Mouse (Mus musculus) cerebellum, postnatal 25 days (tissue): ENCODE measurements around the gene Rab3gap2.

Experiments used
- DNase-seq, 2 experiments: peaks; one replicate each; pipeline ENCODE4 v3.0.0; 2021; ENCODE audit warnings: mixed read lengths in 2 of 2

The Rab3gap2 gene

DNA sequence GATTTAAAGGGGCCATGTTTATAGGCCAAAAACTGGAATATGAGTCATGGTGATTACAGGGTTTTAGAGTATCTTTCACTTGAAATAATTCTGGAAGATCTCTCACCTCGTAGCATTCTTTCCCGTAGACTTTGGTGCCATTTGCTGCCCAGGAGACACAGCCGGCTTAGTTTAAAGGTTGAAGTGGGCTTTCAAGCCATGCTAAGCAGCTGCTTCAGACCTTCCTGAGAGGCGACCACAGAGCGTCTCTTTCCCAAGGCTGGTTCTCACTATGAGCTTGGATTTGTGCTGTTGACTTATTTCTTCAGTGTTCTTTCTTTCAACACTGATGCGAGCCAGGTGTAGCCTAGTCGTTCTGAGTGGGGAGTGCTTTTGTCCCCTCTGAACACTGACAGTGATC lies 23.8 kb downstream of the Rab3gap2 start:
- no peak for DNase-seq

DNA sequence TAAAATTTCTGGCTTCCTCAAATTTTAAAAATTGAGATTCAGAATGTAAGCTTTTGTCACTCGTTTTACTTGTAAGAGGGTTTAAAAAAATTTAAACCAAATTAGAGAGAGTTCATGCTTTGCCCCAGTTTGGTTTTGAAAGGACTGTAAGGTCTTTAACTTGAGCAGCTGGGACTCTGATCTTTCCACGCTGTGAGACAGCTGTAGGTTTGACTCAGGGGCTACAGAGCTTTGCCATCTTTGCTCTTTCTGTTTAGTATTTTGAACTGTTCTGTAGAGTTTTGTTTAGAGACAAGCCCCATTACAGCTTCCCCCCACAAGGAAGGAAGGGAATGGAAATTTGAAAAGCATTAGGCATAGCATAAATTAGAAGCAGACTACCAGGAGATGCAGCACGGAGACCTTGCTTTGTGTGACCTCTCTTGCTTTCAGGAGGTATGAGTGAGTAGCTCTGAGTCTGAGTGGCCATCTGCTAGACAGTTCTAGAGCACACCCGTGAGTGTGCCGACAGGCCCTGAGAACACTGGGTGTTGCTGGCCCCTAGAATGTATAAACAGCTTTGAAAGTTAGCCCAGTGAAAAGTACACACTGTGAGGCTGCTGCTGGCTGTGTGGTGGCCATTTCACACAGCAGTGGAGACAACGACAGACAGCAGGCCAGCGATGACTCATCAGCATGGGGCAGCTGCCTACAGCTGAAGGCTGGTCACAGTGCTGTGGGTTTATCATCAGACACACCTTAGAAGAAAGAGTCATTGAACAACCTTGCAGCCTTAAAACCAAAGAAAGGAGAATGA lies 25.7 kb downstream of the Rab3gap2 start:
- DNase-seq = peak in 1 of 2 experiments; percentile 22

DNA sequence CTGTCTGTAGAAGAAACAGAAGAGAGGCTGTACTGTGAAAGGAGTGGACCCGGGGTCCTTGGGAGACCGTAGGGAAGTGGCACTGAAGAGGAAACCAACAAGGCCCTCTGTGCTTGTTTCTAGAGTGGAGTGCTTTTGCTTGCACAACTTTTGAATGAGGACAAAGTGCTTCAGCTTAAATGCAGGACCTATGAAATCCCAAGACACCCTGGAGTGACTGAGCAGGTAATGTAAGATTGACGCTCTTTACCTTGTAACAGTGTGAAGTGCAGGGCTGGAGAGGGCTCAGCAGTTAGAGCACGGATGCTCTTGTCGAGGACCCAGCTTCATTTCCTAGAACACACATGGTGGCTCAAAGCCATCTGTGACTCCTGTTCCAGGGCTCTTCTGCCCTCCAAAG lies 31.9 kb downstream of the Rab3gap2 start:
- DNase-seq = no peak

DNA sequence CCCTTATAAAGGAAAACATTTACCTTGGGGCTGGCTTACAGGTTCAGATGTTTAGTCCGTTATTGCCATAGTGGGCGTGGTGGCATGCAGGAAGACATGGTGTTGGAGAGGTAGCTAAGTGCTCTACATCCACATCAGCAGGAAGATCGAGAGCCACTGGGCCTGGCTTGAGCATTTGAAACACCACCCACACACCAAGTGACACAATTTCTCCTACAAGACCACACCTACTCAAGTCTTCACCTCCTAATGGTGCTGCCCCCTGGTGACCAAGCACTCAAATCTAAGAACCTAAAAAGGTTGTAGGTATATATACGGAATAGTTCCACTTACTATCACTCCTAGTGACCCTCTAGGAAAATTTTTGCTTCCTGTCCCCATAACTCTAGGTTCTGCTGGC lies 32.6 kb downstream of the Rab3gap2 start:
- peak in 1 of 2 experiments; percentile 23 for DNase-seq

DNA sequence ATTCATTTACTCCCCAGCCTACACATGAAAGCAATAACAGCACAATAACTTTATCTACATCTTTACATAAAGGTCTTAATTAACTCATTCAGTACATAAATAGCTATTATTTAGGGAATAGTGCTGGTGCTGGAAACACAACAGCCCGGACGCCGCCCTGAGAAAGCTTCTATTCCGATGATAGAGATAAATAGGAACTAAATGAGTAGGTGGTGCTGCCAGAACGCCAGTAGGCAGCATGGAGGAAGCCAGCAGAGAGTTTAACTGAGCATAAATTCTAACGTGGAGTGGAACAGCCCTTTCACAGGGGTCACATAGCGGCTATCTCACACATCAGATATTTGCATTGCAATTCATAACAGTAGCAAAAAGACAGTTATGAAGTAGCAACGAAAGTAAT lies 39.1 kb downstream of the Rab3gap2 start:
- no peak for DNase-seq

DNA sequence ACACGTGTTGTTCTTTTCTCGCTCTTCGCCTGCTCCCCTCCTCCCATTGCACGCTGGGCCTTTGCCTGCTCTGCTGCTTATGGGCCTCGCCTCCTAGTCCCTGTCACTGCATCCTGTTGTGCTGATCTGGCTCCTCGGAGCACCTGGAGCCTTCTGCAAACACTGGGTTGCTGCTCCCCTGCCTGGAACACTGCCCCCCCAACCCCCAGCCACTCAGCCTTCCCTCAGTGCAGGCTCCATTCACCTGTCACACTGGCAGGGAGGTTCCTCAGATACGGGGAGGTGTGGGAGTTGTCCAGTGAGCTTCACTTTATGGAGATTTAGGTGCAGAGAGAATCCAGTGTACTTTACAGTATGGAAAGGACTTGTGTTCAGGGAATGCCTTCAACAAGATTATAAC lies 41.5 kb downstream of the Rab3gap2 start:
- no peak for DNase-seq

DNA sequence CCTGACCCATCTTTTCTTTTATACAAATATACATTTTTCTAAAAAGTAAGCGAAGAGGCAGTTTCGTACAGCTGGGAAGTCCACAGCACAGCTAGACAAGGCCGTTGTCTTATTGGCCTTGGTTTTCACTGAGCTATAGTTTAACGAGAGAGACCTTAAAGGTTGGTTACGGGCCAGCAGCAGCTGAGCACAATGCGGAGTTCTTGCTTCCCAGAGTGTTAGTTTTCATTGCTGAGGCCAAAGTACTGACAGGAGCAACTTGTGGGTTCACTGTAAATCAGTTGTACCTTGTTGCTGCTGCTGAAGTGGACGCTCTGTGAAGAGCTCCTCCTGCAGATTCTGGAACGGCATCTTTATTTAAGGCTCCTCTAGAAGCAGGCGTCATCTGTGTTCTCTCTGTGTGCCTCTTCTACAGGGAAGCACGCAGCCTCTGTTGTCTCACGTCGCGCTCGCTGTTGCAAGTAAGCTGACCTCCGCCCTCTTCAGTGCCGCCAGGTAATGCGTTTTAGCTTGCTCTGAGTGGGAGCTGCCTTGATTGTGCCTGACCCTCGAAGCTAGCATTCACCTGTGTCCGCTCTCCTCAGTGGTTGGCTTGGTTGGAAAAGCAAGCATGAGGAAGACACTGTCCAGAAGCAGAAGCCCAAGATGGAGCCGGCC lies 43.6 kb downstream of the Rab3gap2 start:
- DNase-seq = no peak

DNA sequence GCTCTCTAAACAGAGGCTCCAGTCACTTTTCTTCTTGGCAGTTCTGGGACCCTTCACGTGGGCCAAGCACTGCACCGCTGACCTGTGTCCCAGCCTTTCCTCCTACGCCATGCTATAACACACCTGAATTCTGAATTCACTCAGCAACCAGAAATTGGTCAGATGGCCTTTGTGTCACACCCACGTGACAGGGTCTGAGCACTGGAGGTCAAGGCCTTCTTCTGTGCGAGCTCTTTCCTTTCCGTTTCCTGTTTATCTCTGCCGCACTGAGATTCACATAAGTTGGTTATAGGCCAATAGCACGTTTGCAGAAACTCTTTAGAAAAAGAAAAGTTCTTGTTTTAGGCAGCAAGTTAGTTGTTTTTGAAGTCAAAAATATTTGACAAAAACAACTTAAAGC lies 44.8 kb downstream of the Rab3gap2 start:
- DNase-seq = no peak

DNA sequence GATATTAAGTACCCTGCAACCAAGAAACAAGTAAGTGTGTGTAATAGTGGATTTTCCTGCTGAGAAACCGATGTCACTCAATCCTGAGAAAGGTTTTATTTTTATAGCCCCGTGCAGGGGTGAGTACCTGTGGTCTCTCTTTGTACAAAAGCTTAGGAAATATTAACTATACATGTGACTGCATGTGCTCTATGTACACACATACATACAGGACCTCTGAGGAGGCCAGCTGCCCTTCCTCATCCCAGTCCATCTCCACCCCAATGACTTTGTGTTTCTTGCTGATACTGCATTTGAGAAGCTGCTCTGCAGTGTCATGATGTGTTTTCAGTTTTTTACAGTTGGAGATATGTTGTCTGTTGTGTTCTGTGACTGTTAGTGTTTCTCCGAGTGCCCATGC lies 48.4 kb downstream of the Rab3gap2 start:
- no peak for DNase-seq

DNA sequence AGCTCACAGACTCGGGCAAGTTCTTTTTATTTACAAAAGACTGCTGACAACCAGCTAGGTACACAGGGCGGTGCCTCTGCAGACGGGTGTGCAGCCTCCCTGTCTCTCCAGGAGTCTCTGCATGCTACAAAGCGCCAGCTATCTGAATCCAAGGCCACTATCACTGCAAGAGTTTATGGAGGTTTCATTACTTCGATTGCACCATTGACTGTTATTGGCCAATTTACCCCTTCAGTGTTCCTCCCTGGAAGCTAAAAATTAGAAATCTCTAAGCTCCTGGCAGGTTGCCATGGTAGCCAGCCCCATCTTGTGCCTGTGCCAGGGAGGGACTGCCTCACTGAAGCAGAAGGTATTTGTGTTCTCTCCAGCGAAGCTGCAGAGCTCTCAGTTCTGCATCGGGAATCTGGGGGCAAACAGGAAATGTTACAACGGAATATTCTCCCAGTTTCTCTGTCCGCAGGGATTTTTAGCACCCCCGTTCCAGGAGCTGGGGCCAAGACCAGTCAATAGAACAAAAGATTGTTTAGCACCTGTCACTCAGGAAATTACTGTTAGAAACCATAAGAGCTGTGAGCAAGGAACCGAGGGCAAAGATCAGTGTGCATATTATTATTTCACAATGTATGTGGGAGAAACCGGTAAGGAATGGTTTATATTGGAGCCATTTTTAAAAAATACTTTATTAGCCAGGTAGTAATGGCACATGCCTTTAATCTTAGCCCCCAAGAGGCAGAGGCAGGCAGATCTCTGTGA lies 49.4 kb downstream of the Rab3gap2 start:
- peak in 1 of 2 experiments; percentile 43 for DNase-seq

DNA sequence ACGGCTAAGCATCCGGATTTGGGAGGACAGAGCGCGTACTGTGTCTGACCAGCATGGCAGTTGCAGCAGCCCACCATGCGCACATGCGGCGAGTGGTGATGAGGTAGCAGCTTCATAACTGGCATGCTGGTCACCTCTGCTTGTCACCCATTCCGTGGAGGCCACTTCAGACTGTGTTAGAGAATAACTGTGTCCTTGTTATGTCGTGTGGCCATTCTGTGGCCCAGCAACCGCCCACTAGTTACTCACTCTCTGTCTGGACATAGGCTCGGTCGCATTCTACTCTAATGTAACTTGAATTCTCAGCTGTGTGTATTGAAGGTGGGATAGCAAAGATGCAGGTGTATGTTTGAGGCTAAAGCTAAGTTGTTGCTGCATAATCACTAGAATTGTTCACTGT lies 51.4 kb downstream of the Rab3gap2 start:
- no peak for DNase-seq

DNA sequence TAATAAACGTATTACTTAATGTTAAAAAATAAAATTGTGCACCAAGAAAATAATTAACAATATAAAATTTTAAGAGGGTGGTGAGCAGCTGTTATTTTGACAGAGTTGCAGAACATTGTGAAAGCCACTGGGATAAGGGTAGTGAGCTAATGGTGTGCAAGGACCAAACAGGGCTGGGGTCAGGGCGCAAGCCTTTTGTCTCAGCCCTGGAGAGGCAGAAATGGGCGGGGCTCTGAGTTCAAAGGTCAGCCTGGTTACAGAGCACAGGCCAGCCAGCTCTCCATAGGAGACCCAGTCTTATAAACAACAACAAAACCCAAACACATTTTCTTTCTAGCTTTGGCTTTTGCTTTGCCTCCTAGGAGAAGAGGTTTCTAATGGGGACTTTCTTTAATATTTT lies 52.8 kb downstream of the Rab3gap2 start:
- DNase-seq = no peak

DNA sequence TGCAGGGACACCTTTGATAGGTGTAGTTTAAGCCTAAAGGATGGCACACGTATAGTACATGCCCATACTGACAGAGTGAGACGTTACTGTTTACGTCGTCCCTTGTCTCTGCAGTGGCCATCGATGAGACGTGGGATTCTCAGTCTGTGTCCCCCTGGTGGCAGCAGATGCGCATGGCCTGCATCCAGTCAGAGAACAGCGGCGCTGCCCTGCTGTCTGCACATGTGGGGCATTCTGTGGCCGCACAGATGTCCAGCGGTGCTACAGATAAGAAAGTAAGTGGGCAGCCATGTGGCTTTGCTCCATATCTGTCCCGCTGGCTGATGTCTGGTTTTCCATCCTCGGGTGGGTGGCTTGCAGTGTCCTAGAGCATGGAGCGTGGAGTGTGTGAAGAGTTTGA lies 58.6 kb downstream of the Rab3gap2 start:
- peak in 1 of 2 experiments; percentile 33 for DNase-seq

DNA sequence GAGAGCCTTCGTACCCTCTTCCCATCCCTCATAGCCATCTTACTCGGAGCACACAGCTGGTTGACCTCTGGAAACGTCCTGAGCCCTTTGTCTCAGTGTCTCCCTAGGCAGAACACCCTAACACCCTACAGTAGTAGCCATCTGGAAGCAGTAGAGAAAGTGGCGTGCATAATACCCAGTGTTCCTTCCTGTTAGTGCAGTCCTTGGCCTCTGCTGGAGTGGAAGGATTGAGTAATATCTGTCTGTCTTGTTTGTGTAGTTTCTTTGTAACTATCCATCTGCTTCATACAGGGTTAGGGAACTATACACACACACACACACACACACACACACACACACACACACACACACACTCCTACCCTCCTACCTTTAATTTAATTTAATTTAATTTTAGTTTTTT lies 64.8 kb downstream of the Rab3gap2 start:
- DNase-seq = no peak

DNA sequence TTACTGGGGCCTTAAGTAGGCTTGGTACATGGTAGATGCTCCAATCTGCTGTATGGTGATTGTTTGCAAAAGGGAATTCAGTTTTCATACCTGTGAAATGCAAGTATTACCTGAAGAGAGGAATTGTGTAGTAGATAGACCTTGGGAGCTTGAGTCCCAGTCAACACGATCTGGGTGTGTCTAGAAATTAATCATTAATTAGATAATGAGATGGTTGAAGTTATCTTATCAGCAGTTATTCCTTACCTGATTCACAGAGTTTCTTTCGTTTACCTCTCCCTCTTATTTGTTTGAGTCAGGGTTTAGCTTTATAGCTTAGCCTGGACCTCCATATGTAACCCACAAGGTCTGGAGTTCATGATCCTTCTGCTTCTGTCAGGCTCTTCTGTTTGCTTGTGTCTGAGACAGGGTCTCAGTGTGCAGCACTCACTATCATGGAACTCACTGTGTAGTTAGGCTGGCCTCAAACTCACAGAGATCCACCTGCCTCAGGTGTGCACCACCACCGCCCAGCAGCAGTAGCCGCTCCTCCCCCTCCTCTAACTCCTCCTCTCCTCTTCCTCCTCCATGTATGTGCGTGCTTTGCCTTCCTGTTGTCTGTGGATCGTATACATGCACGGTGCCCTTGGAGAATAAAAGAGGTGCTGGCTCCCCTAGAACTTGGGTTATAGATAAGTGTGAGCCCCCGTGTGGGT lies 66.6 kb downstream of the Rab3gap2 start:
- no peak for DNase-seq

DNA sequence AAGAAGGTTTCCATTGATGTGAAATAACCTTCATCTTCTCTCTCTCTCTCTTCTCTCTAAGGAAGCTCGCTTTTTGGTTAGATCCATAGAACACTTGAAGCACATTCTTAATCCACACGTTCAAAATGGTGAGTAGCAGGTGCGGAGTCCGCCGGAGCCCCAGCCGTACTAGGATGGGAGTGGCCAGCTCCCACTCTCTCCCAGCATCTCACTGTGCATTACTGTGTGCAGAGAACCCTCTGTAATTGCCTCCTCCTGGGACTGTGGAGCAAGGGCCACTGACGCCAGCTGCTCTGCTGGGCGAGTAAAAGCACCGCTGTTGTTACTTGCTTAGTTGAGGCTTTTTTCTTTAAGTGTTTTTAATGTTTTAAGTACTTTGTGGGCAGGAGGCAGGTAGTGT lies 67.5 kb downstream of the Rab3gap2 start:
- DNase-seq = no peak

DNA sequence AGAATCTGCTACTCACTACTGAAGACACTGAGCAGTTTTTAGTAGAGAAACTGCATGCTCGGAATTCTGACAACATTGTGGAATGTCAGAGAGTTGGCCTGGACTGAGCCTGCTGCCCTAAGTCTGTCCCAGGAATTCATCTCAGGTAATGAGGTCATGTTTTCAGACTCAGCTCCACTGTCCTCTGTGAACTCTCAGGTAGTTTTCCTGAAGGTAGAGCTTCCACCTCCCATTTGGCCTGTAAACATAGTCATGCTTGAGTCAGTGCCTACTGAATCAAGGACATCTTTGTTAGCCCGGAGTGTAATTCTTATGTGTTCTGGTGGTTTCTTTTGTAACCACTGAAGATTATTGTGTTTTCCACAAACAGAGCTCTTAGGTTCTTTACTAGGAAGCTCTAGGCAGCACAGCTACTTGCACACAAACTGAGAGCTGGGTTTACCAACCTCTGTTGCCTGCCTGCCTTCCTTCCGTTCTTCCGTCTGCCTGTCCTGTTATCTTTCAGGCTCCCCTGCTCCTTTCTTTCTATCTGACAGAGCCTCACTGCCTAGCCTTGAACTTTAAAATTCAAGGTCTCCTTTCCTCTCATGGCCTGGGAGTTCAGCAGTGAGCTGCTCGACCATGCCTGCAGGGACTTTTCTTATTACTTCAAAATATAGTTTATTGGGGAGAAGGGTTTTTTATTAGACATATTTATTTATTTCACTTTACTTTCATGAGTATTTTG lies 71.1 kb downstream of the Rab3gap2 start:
- DNase-seq = no peak

DNA sequence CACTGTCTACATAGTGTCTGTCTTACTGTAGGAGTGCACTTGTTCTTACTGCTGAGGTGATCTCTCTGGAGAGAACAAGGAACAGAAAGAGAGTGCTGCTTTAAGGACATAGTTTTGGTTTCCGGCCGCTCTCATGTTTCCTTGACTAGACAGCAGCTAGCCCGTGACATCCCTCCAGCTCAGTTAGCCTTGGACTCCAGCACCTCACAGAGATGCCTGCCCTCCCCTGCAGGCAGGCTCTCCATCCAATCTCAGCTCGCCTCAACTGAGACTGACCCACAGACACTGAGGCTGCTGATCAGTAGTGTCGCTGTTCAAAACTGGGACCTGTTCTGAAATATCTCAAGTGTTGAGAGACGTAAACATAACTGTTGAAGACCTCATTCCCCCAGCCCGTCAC lies 72.1 kb downstream of the Rab3gap2 start:
- no peak for DNase-seq

DNA sequence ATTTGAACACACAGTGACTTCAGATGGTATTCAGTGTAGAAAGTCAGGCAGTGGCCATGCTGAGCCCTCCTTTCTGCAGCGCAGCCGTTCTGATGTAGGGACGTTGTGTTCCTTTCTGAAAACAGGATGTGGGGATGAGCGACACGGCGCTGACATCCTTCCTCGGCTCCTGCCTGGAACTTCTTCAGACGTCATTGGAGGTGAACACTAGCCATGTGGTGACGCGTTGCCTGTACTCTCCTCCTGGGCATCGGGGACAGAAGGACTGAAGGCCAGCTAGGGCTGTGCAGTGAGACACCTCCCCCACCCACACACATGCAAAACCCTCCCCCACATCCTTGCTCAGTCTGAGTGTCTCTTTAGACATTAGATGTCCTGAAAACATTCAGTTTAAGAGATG lies 73.1 kb downstream of the Rab3gap2 start:
- no peak for DNase-seq

DNA sequence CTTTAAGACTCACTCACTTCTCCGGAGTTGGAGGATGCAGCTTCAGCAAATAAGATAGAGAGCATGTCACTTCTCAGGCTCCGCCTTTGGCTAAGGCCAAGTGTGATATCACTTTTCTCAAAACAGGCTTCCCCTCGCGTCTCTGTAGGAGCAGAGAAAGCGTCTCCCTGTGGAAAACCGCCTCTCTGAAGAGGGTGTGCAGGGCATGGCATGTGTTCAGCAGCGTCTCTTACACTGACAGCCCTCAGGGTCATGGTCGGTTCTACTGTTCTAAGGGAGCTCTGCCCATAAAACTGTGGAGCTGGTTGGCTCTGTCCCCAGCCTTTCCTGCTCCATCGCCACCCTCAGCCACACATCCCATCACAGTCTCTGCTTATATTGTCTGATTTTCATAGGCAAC lies 75.4 kb downstream of the Rab3gap2 start:
- DNase-seq = no peak

DNA sequence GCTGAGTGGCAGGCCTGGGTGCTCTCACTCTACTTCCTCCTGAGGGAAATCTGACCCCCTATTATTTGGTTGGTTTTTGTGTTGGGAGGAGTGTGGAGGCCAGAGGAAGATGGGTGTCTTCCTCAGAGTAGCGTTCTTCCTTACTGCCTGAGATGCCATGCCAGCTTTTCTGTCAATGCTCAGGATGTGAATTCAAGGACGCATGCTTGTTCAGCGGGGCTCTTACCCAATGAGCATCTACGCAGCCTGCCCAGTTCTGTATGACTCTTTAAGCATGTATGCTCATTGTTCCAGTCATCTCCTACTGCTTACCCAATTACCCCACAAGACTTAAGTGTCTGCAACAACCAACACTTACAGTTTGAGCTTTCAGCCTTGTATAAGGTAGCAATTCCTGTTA lies 76.7 kb downstream of the Rab3gap2 start:
- no peak for DNase-seq

DNA sequence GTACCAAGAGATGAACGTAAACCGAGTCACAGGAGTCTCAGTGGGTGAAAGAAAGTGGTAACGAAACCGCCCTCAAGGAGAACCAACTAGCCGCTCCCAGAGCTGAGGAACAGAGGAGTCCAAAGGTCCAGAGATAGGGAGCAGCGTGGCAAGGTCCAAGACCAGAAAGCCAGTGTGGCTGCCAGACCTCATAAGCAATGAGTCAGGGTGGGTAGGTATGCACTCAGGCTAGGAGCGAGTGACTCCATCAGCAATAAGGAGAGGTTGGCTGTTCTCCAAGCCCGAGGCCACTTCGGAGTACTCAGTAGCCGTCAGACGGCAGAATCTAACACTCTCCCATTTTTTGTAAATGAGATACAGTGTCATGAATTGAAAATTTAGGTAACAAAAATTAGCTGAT lies 78.9 kb downstream of the Rab3gap2 start:
- no peak for DNase-seq

DNA sequence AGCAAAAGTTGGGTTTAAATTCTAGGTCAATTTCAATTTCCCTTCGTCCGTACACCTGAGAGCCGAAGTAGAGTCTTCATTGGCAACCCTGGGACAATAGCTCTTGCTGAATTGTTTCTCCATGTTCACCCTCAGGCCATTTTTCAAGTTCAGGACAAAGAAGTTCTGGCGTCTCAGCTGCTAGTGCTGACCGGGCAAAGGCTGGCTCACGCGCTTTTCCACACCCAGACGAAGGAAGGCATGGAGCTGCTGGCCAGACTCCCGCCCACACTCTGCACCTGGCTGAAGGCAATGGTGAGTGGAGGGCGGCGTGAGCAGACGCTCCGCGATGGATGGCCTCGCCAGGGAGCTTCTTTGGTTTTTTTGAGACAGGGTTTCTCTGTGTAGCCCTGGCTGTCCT lies 79.3 kb downstream of the Rab3gap2 start:
- DNase-seq = no peak
